Comparison of ENCODE assay signal across 10 mouse cellular contexts in genomic region chr9:89736932-89737705, GRCm38 (mm10). TPM values are rescaled to one million over a fixed set of nuclear protein-coding genes. Genes with fewer than 3 reads are reported as not detected.
DNase-seq lines count a peak whose midpoint lies in the region; ATAC-seq lines count a peak whose summit lies in the region.
"Had no signal": no experiment of that assay in that cellular context is flagged by ENCODE, and none has a peak within 500 bp of the region (broad histone marks: within the 10 kb centered on the region; RNA-seq: fewer than 3 reads in every experiment).

No protein-coding gene starts in this region.

- H3K4me1 ChIP-seq in hindbrain, embryonic 14.5 days (replicated peaks; ENCODE audit: control insufficient read depth, insufficient read depth, low read length): peaks cover 7% of the 10 kb centered on the region; the same call in 1 of the 2 replicates
- H3K4me1 ChIP-seq in liver, embryonic 13.5 days (replicated peaks): no peaks in the 10 kb centered on the region
- H3K4me1 ChIP-seq in neural tube, embryonic 15.5 days: peaks cover 13% of the 10 kb centered on the region
- H3K4me1 ChIP-seq: embryonic facial prominence, embryonic 15.5 days had no signal

- no peak overlapping the region for H3K9ac ChIP-seq in hindbrain, embryonic 14.5 days
- H3K9ac ChIP-seq in liver, embryonic 13.5 days: no peak overlapping the region
- H3K9ac ChIP-seq in neural tube, embryonic 15.5 days (replicated peaks): peak overlapping the region; percentile 6; the same call in 1 of the 2 replicates
- H3K9ac ChIP-seq: embryonic facial prominence, embryonic 15.5 days had no signal

- no peaks in the 10 kb centered on the region for H3K36me3 ChIP-seq in hindbrain, embryonic 14.5 days (replicated peaks; ENCODE audit: control insufficient read depth, insufficient read depth)
- H3K36me3 ChIP-seq in liver, embryonic 13.5 days: no peaks in the 10 kb centered on the region
- H3K36me3 ChIP-seq in neural tube, embryonic 15.5 days: no peaks in the 10 kb centered on the region
- H3K36me3 ChIP-seq: embryonic facial prominence, embryonic 15.5 days had no signal

- 8% methylated on average over 20 of the region's 20 CpGs for WGBS in hindbrain, embryonic 14.5 days
- 9% methylated on average over 20 of the region's 20 CpGs for WGBS in liver, embryonic 13.5 days (ENCODE audit: insufficient replicate concordance)
- WGBS in neural tube, embryonic 15.5 days: 6% methylated on average over 20 of the region's 20 CpGs

- peak overlapping the region; percentile 19 for H3K4me3 ChIP-seq in hindbrain, embryonic 14.5 days (replicated peaks; ENCODE audit: low read length)
- H3K4me3 ChIP-seq in liver, embryonic 13.5 days (replicated peaks): no peak overlapping the region
- peak overlapping the region; percentile 25 for H3K4me3 ChIP-seq in neural tube, embryonic 15.5 days (replicated peaks)
- H3K4me3 ChIP-seq: embryonic facial prominence, embryonic 15.5 days had no signal

- peaks cover 26% of the 10 kb centered on the region for H3K27me3 ChIP-seq in hindbrain, embryonic 14.5 days (ENCODE audit: control insufficient read depth, insufficient read depth, low read length)
- H3K27me3 ChIP-seq in liver, embryonic 13.5 days: peaks cover 6% of the 10 kb centered on the region; the same call in 1 of the 2 replicates
- peaks cover 25% of the 10 kb centered on the region for H3K27me3 ChIP-seq in neural tube, embryonic 15.5 days (replicated peaks)

- DNase-seq in urinary bladder, postnatal 25 days (ENCODE audit: low spot score): peak; percentile 11
- no peak for DNase-seq in urinary bladder, adult 2 months (ENCODE audit: low spot score)
- DNase-seq in embryo, embryonic 11.5 days (ENCODE audit: low read depth, low spot score): peak; percentile 45
- peak; percentile 46 for DNase-seq in hindbrain, embryonic 14.5 days (ENCODE audit: low spot score)
- DNase-seq in liver, embryonic 13.5 days: peak; percentile 4
- DNase-seq in layer of hippocampus, postnatal 25 days (ENCODE audit: extremely low spot score in 1 of 2, low spot score in 1 of 2): no peak
- DNase-seq in spleen, postnatal 36 days (ENCODE audit: low spot score in 2 of 2): no peak

- H3K4me2 ChIP-seq in hindbrain, embryonic 14.5 days (replicated peaks): peak overlapping the region; percentile 49
- H3K4me2 ChIP-seq in liver, embryonic 13.5 days: no peak overlapping the region
- H3K4me2 ChIP-seq in neural tube, embryonic 15.5 days: peak overlapping the region; percentile 54
- H3K4me2 ChIP-seq: embryonic facial prominence, embryonic 15.5 days had no signal

- no peak overlapping the region for H3K27ac ChIP-seq in hindbrain, embryonic 14.5 days
- H3K27ac ChIP-seq in liver, embryonic 13.5 days: no peak overlapping the region
- no peak overlapping the region for H3K27ac ChIP-seq in neural tube, embryonic 15.5 days (replicated peaks)
- H3K27ac ChIP-seq: embryonic facial prominence, embryonic 15.5 days had no signal

- no peaks in the 10 kb centered on the region for H3K9me3 ChIP-seq in hindbrain, embryonic 14.5 days (ENCODE audit: control insufficient read depth, low read length)
- H3K9me3 ChIP-seq in liver, embryonic 13.5 days (replicated peaks): no peaks in the 10 kb centered on the region
- no peaks in the 10 kb centered on the region for H3K9me3 ChIP-seq in neural tube, embryonic 15.5 days (replicated peaks)
- H3K9me3 ChIP-seq: embryonic facial prominence, embryonic 15.5 days had no signal

- ATAC-seq in hindbrain, embryonic 14.5 days (ENCODE audit: low FRiP score): no peak
- no peak for ATAC-seq in liver, embryonic 13.5 days (ENCODE audit: low read depth)
- ATAC-seq in neural tube, embryonic 15.5 days (ENCODE audit: low FRiP score): peak; percentile 24; the same call in 1 of the 2 replicates

RNA-seq across cellular contexts. Expression of gene Ankrd34c, which starts 1.2 kb away (rescaled TPM):
- polyA plus RNA-seq in urinary bladder, adult 2 months (2012; rRNA removed): 0.01 and 0.06 TPM in 2 replicates
- polyA plus RNA-seq in hindbrain, embryonic 14.5 days (2014; fragmentation: Nextera tagmentation; extraction: Ambion mirVana): 0.88 and 1.2 TPM in 2 replicates
- polyA plus RNA-seq in liver, embryonic 13.5 days (2015; fragmentation: Nextera tagmentation; extraction: Ambion mirVana): not detected in 2 replicates
- 0.83 and 1.1 TPM in 2 replicates for polyA plus RNA-seq in neural tube, embryonic 15.5 days (2015; fragmentation: Nextera tagmentation; extraction: Ambion mirVana)
- under 1 TPM; 0.86 to 0.96 TPM for total RNA-seq in layer of hippocampus, postnatal 25 days (2021)
- polyA plus RNA-seq: embryonic facial prominence, embryonic 15.5 days; lung, embryonic 16.5 days had no signal

RNA-seq across cellular contexts. Expression of gene Tmed3, which starts 32.3 kb away (rescaled TPM):
- 132 and 133 TPM in 2 replicates for polyA plus RNA-seq in urinary bladder, adult 2 months (2012; rRNA removed)
- polyA plus RNA-seq in hindbrain, embryonic 14.5 days (2014; fragmentation: Nextera tagmentation; extraction: Ambion mirVana): 58.7 and 60.3 TPM in 2 replicates
- polyA plus RNA-seq in liver, embryonic 13.5 days (2015; fragmentation: Nextera tagmentation; extraction: Ambion mirVana): 39.7 and 39.8 TPM in 2 replicates
- 65.9 and 71.0 TPM in 2 replicates for polyA plus RNA-seq in neural tube, embryonic 15.5 days (2015; fragmentation: Nextera tagmentation; extraction: Ambion mirVana)
- total RNA-seq in layer of hippocampus, postnatal 25 days (2021): 10 to 100 TPM; 23.6 to 29.3 TPM

Comparison
In these comparisons a context has a peak if more than half of its experiments do, and no peak if none do; other contexts are left out.
1. DNase-seq: peak in urinary bladder, postnatal 25 days (single experiment), embryo, embryonic 11.5 days (single experiment), hindbrain, embryonic 14.5 days (single experiment) and liver, embryonic 13.5 days (single experiment); none in urinary bladder, adult 2 months (single experiment), layer of hippocampus, postnatal 25 days (0 of 2) and spleen, postnatal 36 days (0 of 2).